Comparison of ENCODE assay signal across 13 mouse cellular contexts in genomic region chr9:61101741-61102450, GRCm38 (mm10).
A peak's percentile ranks its signal among the peaks of the same experiment; 100 is the strongest.
DNase-seq lines count a peak whose midpoint lies in the region; ATAC-seq and TF ChIP-seq lines count a peak whose summit lies in the region.
"Had no signal": no experiment of that assay in that cellular context is flagged by ENCODE, and none has a peak within 500 bp of the region (broad histone marks: within the 10 kb centered on the region; RNA-seq: fewer than 3 reads in every experiment).

No protein-coding gene starts in this region.

- no peaks in the 10 kb centered on the region for H3K27me3 ChIP-seq in cerebellum, adult 2 months (ENCODE audit: control insufficient read depth, insufficient read depth, low read length)
- H3K27me3 ChIP-seq in hindbrain, embryonic 11.5 days (ENCODE audit: control insufficient read depth, insufficient read depth, low read length): peaks cover 3% of the 10 kb centered on the region; the same call in 1 of the 2 replicates
- H3K27me3 ChIP-seq in midbrain, embryonic 15.5 days (replicated peaks): no peaks in the 10 kb centered on the region
- H3K27me3 ChIP-seq in liver, postnatal 0 days (ENCODE audit: insufficient read depth, low read length): no peaks in the 10 kb centered on the region

- peak; percentile 51 to 78 for DNase-seq in cerebellum, adult 2 months
- DNase-seq in embryo, embryonic 11 days: peak; percentile 45
- DNase-seq in hindbrain, embryonic 11.5 days (ENCODE audit: low spot score): peak; percentile 17
- DNase-seq in liver, postnatal 0 days: no peak
- DNase-seq in kidney, postnatal 10 days: no peak
- DNase-seq in thymus, postnatal 4 days: no peak
- DNase-seq: adrenal gland, adult 8-10 months; gastrocnemius, postnatal 10 days; kidney, adult 9 months; spleen, adult 18-20 months had no signal

- 65% methylated on average over 7 of the region's 7 CpGs for WGBS in cerebellum, adult 2 months
- 36% methylated on average over 7 of the region's 7 CpGs for WGBS in hindbrain, embryonic 11.5 days
- 16% methylated on average over 7 of the region's 7 CpGs for WGBS in midbrain, embryonic 15.5 days
- 82% methylated on average over 7 of the region's 7 CpGs for WGBS in liver, postnatal 0 days (ENCODE audit: insufficient replicate concordance)

- no peak overlapping the region for H3K4me3 ChIP-seq in cerebellum, adult 2 months (replicated peaks; ENCODE audit: insufficient read depth, low read depth, low read length)
- no peak overlapping the region for H3K4me3 ChIP-seq in hindbrain, embryonic 11.5 days (ENCODE audit: low read depth, low read length)
- no peak overlapping the region for H3K4me3 ChIP-seq in midbrain, embryonic 15.5 days
- H3K4me3 ChIP-seq in liver, postnatal 0 days (ENCODE audit: low read depth, low read length): no peak overlapping the region
- H3K4me3 ChIP-seq: megakaryocyte, embryonic 14.5 days had no signal

- TF ChIP-seq POLR2A in cerebellum, adult 2 months (IDR thresholded peaks at IDR 0.05; ENCODE audit: borderline replicate concordance, insufficient read depth, low read length): no peak

- H3K36me3 ChIP-seq in hindbrain, embryonic 11.5 days (ENCODE audit: control insufficient read depth, insufficient read depth, low read length): no peaks in the 10 kb centered on the region
- H3K36me3 ChIP-seq in midbrain, embryonic 15.5 days (replicated peaks): no peaks in the 10 kb centered on the region
- no peaks in the 10 kb centered on the region for H3K36me3 ChIP-seq in liver, postnatal 0 days (replicated peaks; ENCODE audit: insufficient read depth, low read length)

- no peak overlapping the region for H3K27ac ChIP-seq in cerebellum, adult 2 months (ENCODE audit: insufficient read depth, low read length)
- H3K27ac ChIP-seq in hindbrain, embryonic 11.5 days (ENCODE audit: low read depth, low read length): peak overlapping the region; percentile 45; the same call in 1 of the 2 replicates
- H3K27ac ChIP-seq in midbrain, embryonic 15.5 days: peak overlapping the region; percentile 46
- H3K27ac ChIP-seq in liver, postnatal 0 days (ENCODE audit: low read depth): no peak overlapping the region
- H3K27ac ChIP-seq: liver, embryonic 14.5 days had no signal

- no peak for TF ChIP-seq CTCF in cerebellum, adult 2 months (IDR thresholded peaks at IDR 0.05; ENCODE audit: borderline replicate concordance, insufficient read depth, low read depth, low read length)
- no peak for TF ChIP-seq CTCF in liver, postnatal 0 days (IDR thresholded peaks at IDR 0.05; ENCODE audit: low read depth)

- no peak for TF ChIP-seq EP300 in liver, postnatal 0 days (IDR thresholded peaks at IDR 0.05; ENCODE audit: low read depth)

- H3K4me1 ChIP-seq in cerebellum, adult 2 months (ENCODE audit: control insufficient read depth, insufficient read depth, low read length): no peaks in the 10 kb centered on the region; the same call in 1 of the 2 replicates
- H3K4me1 ChIP-seq in hindbrain, embryonic 11.5 days (replicated peaks; ENCODE audit: control insufficient read depth, insufficient read depth, low read length): peaks cover 8% of the 10 kb centered on the region; the same call in 1 of the 2 replicates
- H3K4me1 ChIP-seq in midbrain, embryonic 15.5 days: peaks cover 22% of the 10 kb centered on the region
- H3K4me1 ChIP-seq in liver, postnatal 0 days (ENCODE audit: insufficient read depth): no peaks in the 10 kb centered on the region
- H3K4me1 ChIP-seq: megakaryocyte, embryonic 14.5 days had no signal

- no peaks in the 10 kb centered on the region for H3K9me3 ChIP-seq in hindbrain, embryonic 11.5 days (ENCODE audit: control insufficient read depth, low read length)
- no peaks in the 10 kb centered on the region for H3K9me3 ChIP-seq in midbrain, embryonic 15.5 days
- H3K9me3 ChIP-seq in liver, postnatal 0 days (ENCODE audit: low read length): no peaks in the 10 kb centered on the region
- H3K9me3 ChIP-seq: megakaryocyte, embryonic 14.5 days had no signal

- no peak overlapping the region for H3K4me2 ChIP-seq in hindbrain, embryonic 11.5 days (replicated peaks; ENCODE audit: low read depth, low read length)
- H3K4me2 ChIP-seq in midbrain, embryonic 15.5 days: 0 out of 2 replicates have a peak overlapping the region, but pooled peaks have one; percentile 14
- H3K4me2 ChIP-seq in liver, postnatal 0 days (ENCODE audit: low read depth, low read length): no peak overlapping the region

- H3K9ac ChIP-seq in hindbrain, embryonic 11.5 days (ENCODE audit: low read depth, low read length): no peak overlapping the region
- H3K9ac ChIP-seq in midbrain, embryonic 15.5 days: no peak overlapping the region
- H3K9ac ChIP-seq in liver, postnatal 0 days (replicated peaks): no peak overlapping the region
- H3K9ac ChIP-seq: liver, embryonic 14.5 days had no signal

- no peak for ATAC-seq in hindbrain, embryonic 11.5 days (ENCODE audit: low FRiP score)
- peak; percentile 45; the same call in 1 of the 2 replicates for ATAC-seq in midbrain, embryonic 15.5 days (replicated peaks)
- ATAC-seq in liver, postnatal 0 days: no peak

Comparison
In these comparisons a context has a peak if more than half of its experiments do, and no peak if none do; other contexts are left out.
1. DNase-seq: peak in cerebellum, adult 2 months (2 of 2), embryo, embryonic 11 days (single experiment) and hindbrain, embryonic 11.5 days (single experiment); none in liver, postnatal 0 days (single experiment), kidney, postnatal 10 days (single experiment) and thymus, postnatal 4 days (single experiment).
2. H3K27ac ChIP-seq: peak in hindbrain, embryonic 11.5 days (single experiment) and midbrain, embryonic 15.5 days (single experiment); none in cerebellum, adult 2 months (single experiment) and liver, postnatal 0 days (single experiment).